Mouse (Mus musculus) macrophage (primary cell): ENCODE measurements at regions not wholly inside any gene's neighbourhood (a gene's known extent, or its start where the extent isn't known, plus 50 kb on each side); places are given as distances from the start of the nearest gene placed in this dataset.

Experiments
- H3K27ac ChIP-seq: fragments of 350-480 bp; formaldehyde crosslinking; 2 replicates; pipeline ENCODE4 v1.9.0; 2021
- H3K36me3 ChIP-seq: fragments of 350-480 bp; formaldehyde crosslinking; 2 replicates; pipeline ENCODE4 v1.9.0; 2021; ENCODE audit errors: inconsistent target
- H3K4me3 ChIP-seq: fragments of 350-480 bp; formaldehyde crosslinking; 2 replicates; pipeline ENCODE4 v1.9.0; 2021; ENCODE audit errors: inconsistent target
- H3K79me2 ChIP-seq: fragments of 350-480 bp; formaldehyde crosslinking; 2 replicates; pipeline ENCODE4 v1.9.0; 2021; ENCODE audit errors: inconsistent target
- WGBS: methylation state at CpG from one replicate; pipeline ENCODE4 v1.1.7; 2026; ENCODE audit warnings: inconsistent platforms; ENCODE audit not compliant: missing documents; 5-methylcytosine and 5-hydroxymethylcytosine counted together

GRCm38 (mm10) chr8:128085800-128086199 lies 272.6 kb upstream of the Nrp1 start:
- H3K36me3 ChIP-seq: no peaks in the 10 kb centered on the region
- no peaks in the 10 kb centered on the region for H3K79me2 ChIP-seq
- H3K4me3 ChIP-seq: no peak overlapping the region
- no peak overlapping the region for H3K27ac ChIP-seq
- 24% methylated on average over 1 of the region's 1 CpGs for WGBS

DNA sequence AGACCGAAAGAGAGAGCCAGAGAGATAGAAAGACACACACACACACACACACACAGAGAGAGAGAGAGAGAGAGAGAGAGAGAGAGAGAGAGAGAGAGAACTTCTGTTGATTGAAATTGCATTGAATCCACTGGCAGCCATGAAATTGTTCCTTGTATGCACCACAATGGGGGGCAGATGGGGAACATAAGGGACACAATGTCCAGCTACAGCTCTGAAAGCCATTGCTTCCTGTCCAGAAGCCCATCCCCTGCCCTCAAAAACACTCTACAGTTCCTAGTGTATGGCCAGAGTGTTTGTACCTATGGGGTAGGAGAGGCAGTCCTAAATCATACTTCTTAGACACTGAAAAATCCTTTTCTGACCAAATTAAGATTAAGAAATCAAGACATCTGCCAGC lies 270.9 kb upstream of the Nrp1 start:
- H3K4me3 ChIP-seq: no peak overlapping the region
- no peaks in the 10 kb centered on the region for H3K79me2 ChIP-seq
- no CpG with 5 or more reads among the region's 1 CpGs for WGBS
- no peak overlapping the region for H3K27ac ChIP-seq
- H3K36me3 ChIP-seq: no peaks in the 10 kb centered on the region

DNA sequence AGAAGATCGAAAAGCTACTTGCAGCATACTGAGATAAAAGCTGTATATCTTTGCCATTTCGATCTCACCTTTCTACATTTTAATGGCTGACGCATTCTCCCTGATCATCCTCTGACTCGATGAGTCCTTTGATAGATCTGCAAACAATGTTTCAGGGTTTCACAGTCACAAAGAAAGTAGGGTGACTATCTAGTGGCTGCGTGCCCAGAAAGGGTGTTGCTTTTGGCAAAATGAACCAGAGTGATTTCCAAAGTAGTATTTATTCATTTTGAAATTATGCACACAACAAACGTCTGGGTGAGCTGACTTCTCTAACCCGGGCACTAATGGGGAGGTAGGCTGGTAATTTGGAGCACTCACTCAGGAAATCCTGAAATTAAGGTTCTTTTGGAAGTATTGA lies 265.6 kb upstream of the Nrp1 start:
- Histone ChIP-seq H3K27ac (no peak overlapping the region), H3K79me2 (no peaks in the 10 kb centered on the region), H3K4me3 (no peak overlapping the region), H3K36me3 (no peaks in the 10 kb centered on the region)
- WGBS: 87% methylated on average over 7 of the region's 7 CpGs

GRCm38 (mm10) chr8:128095451-128095850 lies 263.0 kb upstream of the Nrp1 start:
- WGBS: 100% methylated on average over 1 of the region's 1 CpGs
- Histone ChIP-seq H3K27ac (no peak overlapping the region), H3K36me3 (no peaks in the 10 kb centered on the region), H3K4me3 (no peak overlapping the region), H3K79me2 (no peaks in the 10 kb centered on the region)

- Histone ChIP-seq H3K4me3 (no peak overlapping the region), H3K79me2 (no peaks in the 10 kb centered on the region), H3K27ac (no peak overlapping the region), H3K36me3 (no peaks in the 10 kb centered on the region)
- WGBS: 93% methylated on average over 3 of the region's 3 CpGs
These were observed 260.8 kb upstream of the Nrp1 start for GRCm38 (mm10) chr8:128097601-128098000.

- Histone ChIP-seq H3K36me3 (no peaks in the 10 kb centered on the region), H3K4me3 (no peak overlapping the region), H3K79me2 (no peaks in the 10 kb centered on the region), H3K27ac (no peak overlapping the region)
- WGBS: 57% methylated on average over 1 of the region's 1 CpGs
These were observed 255.0 kb upstream of the Nrp1 start for GRCm38 (mm10) chr8:128103380-128103779.

- no peak overlapping the region for H3K4me3 ChIP-seq
- no peak overlapping the region for H3K27ac ChIP-seq
- H3K79me2 ChIP-seq: no peaks in the 10 kb centered on the region
- WGBS: 95% methylated on average over 2 of the region's 2 CpGs
- H3K36me3 ChIP-seq: no peaks in the 10 kb centered on the region
These were observed 251.8 kb upstream of the Nrp1 start for GRCm38 (mm10) chr8:128106569-128106968.

GRCm38 (mm10) chr8:128107041-128107440 lies 251.4 kb upstream of the Nrp1 start:
- Histone ChIP-seq H3K36me3 (no peaks in the 10 kb centered on the region), H3K27ac (no peak overlapping the region), H3K79me2 (no peaks in the 10 kb centered on the region), H3K4me3 (no peak overlapping the region)
- 99% methylated on average over 7 of the region's 7 CpGs for WGBS

- H3K36me3 ChIP-seq: no peaks in the 10 kb centered on the region
- H3K4me3 ChIP-seq: no peak overlapping the region
- no peak overlapping the region for H3K27ac ChIP-seq
- WGBS: 94% methylated on average over 3 of the region's 3 CpGs
- H3K79me2 ChIP-seq: no peaks in the 10 kb centered on the region
These were observed 249.4 kb upstream of the Nrp1 start for GRCm38 (mm10) chr8:128109036-128109435.

GRCm38 (mm10) chr8:128111132-128111531 lies 247.3 kb upstream of the Nrp1 start:
- Histone ChIP-seq H3K4me3 (no peak overlapping the region), H3K27ac (no peak overlapping the region), H3K36me3 (no peaks in the 10 kb centered on the region), H3K79me2 (no peaks in the 10 kb centered on the region)
- WGBS: 31% methylated on average over 3 of the region's 3 CpGs

DNA sequence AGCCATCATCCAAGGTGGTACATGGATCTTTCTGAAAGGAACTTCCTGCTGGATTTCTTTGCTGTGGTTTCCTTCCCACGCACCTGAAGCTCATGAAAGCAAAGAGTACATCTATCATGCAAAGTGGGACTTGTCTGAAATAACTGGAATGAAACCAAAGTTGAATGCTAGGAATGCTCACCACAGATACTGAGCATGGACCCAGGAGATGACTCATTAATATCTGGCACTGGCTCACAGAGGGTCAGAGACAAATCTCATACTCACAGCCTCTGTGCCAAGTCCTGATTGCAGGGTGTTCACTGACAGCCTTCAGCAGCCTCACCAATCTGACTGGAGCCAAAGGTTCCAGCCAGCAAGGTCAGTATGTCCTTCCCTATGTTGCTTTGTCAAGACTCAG lies 245.3 kb upstream of the Nrp1 start:
- Histone ChIP-seq H3K27ac (no peak overlapping the region), H3K79me2 (no peaks in the 10 kb centered on the region), H3K4me3 (no peak overlapping the region), H3K36me3 (no peaks in the 10 kb centered on the region)
- 92% methylated on average over 1 of the region's 1 CpGs for WGBS

DNA sequence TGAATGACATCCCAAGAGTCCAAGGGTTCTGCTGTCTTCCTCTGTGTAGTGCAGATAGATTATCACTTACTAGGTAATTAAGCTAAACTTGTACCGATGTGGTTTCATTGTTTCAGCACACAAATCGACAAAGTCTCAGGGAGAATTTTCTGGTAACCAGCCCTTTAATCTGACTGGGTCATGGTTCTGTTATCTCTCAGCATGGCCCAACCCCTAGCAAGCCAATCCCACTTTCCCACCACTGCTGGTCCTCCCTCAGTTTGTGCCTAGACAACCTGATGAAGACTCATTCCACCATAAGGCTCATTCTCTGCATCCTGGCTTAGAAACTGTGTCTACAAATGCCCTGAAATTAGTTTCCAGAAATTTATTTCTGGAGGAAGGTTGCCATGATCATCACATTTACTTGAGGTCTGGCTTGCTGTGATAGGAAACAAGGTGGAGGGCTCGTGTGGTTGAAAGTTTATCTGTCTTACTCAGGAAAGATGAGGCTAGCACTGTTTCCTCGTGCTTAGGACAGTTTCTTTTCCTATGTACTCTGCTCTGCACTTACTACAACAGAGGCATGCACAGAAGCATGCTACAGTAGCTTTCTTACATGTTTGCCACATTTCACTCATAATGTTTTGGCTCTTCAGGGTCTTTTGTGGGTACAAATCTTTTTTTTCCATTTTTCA lies 217.0 kb upstream of the Nrp1 start:
- WGBS: 92% methylated on average over 4 of the region's 4 CpGs

GRCm38 (mm10) chr8:128148351-128148942 lies 210.0 kb upstream of the Nrp1 start:
- H3K36me3 ChIP-seq: no peaks in the 10 kb centered on the region
- H3K4me3 ChIP-seq: no peak overlapping the region
- peak overlapping the region; percentile 46 for H3K27ac ChIP-seq
- WGBS: 12% methylated on average over 3 of the region's 3 CpGs
- no peaks in the 10 kb centered on the region; the same call in 1 of the 2 replicates for H3K79me2 ChIP-seq

More for the DNA sequence above, 217.0 kb upstream of the Nrp1 start:
- Histone ChIP-seq H3K79me2 (no peaks in the 10 kb centered on the region), H3K27ac (no peak overlapping the region), H3K4me3 (no peak overlapping the region), H3K36me3 (no peaks in the 10 kb centered on the region)

DNA sequence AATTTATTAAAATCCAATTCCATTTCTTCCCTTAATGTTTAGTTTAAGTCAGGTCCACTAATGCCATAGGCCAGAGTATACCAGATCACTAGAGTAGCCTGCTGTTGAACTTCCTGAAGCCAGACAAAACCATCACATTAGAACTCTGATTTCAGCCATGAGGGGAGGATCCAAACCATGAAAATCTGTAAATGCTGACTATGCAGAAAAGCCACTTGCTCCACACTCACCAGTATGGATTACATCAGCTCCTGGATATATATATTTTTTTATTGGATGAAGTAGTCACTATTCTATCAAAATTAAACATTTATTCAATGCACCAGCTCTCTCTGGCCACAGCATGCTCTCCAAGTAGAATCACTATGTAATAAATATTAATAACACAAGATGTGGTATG lies 202.8 kb upstream of the Nrp1 start:
- Histone ChIP-seq H3K36me3 (no peaks in the 10 kb centered on the region), H3K27ac (no peak overlapping the region), H3K4me3 (no peak overlapping the region), H3K79me2 (no peaks in the 10 kb centered on the region)

- Histone ChIP-seq H3K36me3 (no peaks in the 10 kb centered on the region), H3K79me2 (no peaks in the 10 kb centered on the region), H3K27ac (no peak overlapping the region), H3K4me3 (no peak overlapping the region)
- WGBS: 90% methylated on average over 2 of the region's 3 CpGs
These were observed 202.2 kb upstream of the Nrp1 start for GRCm38 (mm10) chr8:128156221-128156620.

DNA sequence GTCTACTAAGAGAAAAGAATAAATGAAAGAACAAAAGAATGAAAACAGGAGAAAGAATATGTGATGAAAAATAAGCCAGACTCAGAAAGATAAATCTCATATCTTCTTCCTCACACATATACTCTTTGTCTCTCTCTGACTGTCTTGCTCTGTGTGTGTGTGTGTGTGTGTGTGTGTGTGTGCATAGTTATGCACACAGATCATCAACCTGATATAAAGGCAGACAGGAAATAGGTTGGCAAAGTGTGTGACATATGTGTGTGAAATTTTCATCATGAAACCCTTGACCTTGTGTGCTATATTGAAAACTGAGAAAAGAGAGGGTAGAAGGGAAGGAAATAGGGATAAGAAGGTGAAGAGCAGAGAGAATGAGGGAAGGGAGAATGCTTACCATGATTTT lies 195.5 kb upstream of the Nrp1 start:
- H3K27ac ChIP-seq: no peak overlapping the region
- no peaks in the 10 kb centered on the region for H3K36me3 ChIP-seq
- H3K4me3 ChIP-seq: no peak overlapping the region
- H3K79me2 ChIP-seq: peaks cover 15% of the 10 kb centered on the region
